Mouse (Mus musculus) granulocyte monocyte progenitor cell, adult 5-6 weeks (primary cell): ENCODE results near the gene Cytl1. TPM values are rescaled to one million over a fixed set of nuclear protein-coding genes. Genes with fewer than 3 reads are reported as not detected.

ENCODE experiments used
- ATAC-seq: replicated peaks from 2 replicates; pipeline ENCODE4 v1.8.0; 2016; ENCODE audit warnings: mild to moderate bottlenecking, moderate TSS enrichment, inconsistent platforms; ENCODE audit not compliant: poor library complexity, severe bottlenecking
- total RNA-seq, 2 experiments: library from RNA; stranded (forward) in 1 of 2; stranded (reverse) in 1 of 2; fragments of 200-712, 200-1000 nt in 1 of 2; fragments of >200 nt in 1 of 2; fragmentation: Nextera tagmentation in 1 of 2; gene quantifications; 2 replicates each; pipeline ENCODE4 v1.2.3; 2014 to 2017

The Cytl1 gene
- not detected in 2 replicates for total RNA-seq (2014; fragmentation: Nextera tagmentation)
- not detected in 2 replicates for total RNA-seq (2017)

DNA sequence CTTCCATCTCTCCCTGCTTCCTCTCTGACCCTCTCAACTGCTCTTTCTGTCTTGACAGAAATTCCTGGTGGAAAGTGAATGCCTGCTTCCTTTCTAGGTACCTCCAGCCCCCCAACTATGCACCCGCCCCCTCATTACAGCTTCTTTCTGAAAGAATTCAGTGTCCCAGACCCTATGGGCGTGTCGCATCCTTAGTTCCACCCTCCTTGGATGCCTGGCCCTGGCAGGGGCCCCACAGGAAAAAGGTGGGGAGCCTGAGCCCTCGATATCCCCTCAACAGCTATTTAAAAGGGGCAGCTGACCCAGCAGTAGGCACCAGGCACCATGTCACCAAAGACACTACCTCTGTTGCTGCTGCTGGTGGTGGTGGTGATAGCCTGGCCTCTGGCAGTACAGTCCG lies at the start of gene Cytl1:
Gene Cytl1, plus strand, starts transcription at position 296 of the 400 bp plus-strand sequence.
- ATAC-seq, result no peak

DNA sequence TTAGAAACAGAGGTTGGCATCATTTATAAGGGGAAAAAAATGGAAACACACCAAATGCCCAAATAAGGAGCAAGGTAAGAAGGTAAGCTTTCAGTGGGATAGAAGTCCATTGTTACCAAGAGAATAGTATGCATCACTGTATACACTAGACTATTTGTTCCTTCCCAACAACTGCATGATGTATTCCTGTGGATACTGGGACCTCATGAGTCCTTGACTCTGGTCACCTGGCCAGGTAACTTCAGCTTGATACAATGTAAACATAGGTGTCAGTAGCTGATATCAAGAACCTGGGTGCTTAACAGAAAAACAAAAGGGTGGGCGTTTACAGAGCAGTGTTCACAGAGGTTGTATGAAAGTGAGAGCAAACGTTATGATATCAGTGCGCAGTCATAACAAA lies 42.6 kb upstream of the Cytl1 start:
- ATAC-seq, result no peak

DNA sequence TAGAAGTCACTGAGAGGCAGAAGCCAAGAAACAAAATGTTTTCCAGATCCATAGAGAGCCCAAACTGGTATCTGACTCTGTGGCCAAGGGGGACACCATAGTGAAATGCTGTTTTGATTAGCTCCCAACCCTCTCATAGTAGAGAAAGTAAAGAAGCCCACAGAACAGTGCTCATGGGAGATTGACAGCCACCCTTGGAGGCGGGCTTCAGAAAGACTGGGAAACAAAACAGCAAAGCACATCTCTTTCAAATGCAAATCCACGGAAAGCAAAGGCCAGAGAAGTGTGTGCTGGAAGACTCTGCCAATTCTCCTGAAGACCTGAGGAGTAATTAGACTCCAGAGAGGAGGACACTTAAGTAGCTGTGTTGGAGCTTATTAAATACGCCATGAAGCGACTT lies 39.5 kb upstream of the Cytl1 start:
- no peak for ATAC-seq

DNA sequence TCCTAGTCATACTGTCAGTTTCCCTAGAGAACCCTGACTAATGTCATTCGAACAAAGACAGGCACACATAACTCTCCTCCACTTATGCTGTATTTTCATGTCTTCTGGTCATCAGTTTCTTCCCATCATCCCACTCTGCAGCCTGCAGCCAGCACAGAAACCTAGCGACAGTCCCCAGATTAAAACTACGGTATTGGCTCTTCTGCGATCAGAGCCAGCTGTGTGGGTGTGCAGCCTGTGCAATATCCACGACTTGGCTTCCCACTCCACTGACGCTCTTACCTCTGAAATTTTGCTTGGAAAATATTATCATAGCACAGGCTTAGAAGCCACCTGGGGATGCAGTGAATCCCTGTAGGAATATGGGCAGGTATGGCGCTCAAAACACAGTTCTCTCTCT lies 38.0 kb upstream of the Cytl1 start:
- no peak for ATAC-seq

DNA sequence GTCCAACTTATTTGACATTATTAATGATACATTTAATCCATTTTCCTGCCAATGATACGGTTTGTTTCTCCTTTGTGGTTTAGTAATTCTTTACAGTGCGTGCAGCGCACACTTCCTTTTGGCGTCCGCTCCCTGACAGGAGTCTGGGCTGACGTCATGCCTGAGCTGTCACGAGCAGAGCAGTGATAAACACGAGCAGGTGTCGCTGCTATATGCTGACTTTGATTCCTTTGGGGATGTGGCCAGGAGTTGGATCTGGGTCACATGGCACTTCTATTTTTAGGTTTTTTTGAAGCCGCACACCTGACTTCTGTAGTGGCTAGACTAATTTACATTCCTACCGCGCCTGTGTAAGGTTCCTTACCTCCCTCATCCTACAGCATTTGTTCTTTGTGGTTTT lies 35.6 kb upstream of the Cytl1 start:
- no peak for ATAC-seq

DNA sequence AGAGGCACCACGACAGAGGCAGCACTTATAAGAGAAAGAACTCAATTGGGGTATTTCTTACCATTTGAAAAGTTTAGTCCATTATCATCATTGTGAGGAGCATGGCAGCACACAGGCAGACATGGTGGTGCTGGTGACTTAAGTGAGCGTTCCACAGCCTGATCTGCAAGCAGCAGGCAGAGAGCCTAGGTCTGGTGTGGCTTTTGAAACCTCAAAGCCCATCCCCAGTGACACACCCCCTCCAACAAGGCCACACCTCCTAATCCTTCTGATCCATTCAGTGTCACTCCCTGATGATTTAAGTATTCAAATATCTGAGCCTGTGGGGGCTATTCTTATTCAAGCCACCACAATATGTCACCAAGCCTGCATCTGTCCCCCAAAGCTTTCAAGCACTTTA lies 30.4 kb upstream of the Cytl1 start:
- no peak for ATAC-seq

DNA sequence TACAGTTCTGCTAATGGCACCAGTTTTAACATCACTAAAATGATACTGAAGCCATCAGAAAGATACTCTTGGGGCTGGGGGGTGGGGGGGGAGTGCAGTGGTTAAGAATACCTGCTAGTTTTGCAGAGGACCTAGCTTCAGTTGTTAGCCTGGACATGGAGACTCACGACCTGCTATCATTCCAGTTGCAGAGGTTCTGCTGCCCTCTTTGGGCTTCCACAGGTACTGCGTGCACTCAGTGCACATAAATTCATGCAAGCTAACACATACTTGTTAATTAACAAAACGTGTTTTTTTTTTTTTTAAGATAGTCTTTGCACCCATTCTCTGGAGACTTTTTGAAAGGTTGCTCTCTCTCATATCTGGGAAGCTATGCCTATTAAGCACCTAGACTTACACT lies 27.2 kb upstream of the Cytl1 start:
- no peak for ATAC-seq

DNA sequence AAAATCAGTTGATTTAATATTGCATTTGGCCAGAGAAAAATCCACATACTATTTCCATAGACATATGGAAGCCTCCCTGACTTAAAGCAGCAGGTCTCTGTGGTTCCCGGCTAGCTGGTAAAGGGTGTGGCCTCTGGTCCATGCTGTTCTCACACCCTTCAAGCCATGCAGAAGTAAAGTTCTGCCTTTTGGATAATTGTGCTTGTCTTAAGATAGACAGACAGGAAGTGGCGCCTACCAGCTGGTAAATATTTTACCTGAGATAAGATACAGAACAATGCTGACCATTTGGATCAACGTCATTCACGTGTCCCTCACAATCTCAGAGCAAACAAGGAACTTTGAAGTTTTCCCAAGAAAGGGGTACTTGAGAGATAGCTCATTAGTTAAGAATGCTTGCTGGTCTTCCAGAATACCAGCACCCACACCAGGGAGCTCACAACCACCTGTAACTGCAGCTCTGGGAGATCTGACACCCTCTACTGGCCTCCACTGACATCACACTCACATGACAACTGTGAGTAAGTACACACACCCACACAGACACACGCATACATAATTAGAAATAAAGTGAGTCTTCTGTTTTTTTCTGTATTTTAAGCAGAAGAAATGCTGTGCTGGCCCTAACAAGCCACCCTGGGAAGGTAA lies 25.9 kb upstream of the Cytl1 start:
- ATAC-seq, result no peak

DNA sequence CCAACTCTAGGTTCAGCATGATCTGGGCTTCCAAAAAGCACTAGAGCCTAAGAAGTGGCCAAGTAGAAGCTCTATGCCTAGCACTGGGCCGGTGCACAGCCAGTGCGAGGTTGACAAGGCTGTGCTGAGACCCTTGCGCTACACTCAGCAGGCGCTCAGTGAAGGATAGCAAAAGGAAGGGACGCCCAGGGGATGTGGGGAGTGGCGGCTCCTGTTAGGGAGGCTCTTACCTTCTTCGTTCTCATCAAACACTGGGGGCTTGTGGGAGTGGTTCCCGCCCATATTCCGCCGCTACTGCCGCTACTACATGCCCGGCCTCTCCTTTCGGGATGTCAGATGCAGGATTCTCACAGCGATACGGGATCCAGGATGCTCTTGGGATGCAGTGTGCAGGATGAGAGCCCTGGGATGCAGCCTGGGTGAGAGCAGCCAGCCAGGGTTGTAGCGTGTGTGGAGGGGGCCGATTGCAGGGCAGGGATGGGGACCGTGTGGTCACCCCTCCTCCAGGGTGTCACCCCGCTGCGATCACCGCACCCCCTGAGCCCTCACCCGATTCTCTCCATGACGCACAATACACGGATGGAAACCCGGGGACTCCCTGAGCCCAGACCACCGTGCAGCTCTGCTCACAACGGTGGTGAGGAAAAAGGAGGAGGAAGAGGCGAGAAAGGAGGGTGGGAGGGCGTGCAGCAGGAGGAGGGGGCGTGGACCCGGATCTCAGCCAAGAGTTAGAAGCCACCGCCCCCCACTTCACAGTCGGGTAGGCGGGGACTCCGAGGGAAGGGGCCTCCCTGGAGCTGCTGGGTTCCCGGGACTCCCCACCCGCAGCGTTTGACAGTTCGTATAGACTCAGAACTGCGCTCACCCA lies 18.6 kb upstream of the Cytl1 start, which contains the start of gene Stk32b:
Gene Stk32b, minus strand, starts transcription at position 667 of the 868 bp plus-strand sequence.
- no peak for ATAC-seq

DNA sequence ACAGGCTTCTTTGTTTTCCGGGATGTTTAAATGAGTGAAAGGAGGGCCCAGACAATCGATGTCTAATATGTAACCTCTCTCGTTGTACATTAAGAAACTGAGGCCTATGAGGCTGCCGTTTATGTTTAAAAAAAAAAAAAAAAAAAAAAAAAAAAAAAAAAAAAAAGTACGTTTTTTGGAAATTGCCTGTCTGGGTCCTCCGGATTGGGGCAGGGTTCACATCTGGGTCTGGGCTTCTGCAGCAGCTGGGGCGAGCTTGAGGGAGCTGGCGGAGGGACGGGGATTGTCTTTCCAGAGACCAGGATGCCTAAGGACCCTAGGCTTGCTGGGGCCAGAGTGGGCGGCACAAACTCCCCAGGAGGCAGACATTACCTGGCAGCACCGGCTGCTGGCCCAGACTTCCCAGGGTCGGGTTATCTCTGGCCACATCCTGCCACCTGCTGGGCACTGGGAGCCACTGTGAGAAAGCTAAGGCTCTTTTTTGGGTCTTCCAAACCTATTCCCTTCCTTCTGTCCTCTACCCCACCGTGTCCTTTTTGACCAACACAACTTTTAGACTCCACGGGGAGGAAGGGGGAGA lies 17.8 kb upstream of the Cytl1 start:
- no peak for ATAC-seq

DNA sequence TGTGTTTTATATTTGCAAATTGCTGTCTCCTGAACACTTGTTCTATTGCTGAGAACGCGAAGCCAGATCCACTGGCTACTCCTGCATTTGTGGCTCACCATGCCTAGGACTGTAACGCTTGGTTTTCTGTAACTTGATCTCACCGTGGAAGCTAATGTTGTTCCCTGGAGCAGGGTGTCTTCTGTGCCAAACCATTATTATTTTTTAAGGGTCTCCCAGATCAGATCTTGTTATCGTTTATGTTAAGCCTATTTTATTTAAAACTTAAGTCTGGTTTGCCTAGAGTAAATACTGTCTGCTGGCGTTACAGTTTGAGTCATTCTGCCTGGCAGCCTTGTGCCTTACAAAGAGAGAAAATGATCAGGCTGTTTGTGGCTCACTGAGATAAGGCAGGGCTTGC lies 14.6 kb upstream of the Cytl1 start:
- ATAC-seq, result no peak

DNA sequence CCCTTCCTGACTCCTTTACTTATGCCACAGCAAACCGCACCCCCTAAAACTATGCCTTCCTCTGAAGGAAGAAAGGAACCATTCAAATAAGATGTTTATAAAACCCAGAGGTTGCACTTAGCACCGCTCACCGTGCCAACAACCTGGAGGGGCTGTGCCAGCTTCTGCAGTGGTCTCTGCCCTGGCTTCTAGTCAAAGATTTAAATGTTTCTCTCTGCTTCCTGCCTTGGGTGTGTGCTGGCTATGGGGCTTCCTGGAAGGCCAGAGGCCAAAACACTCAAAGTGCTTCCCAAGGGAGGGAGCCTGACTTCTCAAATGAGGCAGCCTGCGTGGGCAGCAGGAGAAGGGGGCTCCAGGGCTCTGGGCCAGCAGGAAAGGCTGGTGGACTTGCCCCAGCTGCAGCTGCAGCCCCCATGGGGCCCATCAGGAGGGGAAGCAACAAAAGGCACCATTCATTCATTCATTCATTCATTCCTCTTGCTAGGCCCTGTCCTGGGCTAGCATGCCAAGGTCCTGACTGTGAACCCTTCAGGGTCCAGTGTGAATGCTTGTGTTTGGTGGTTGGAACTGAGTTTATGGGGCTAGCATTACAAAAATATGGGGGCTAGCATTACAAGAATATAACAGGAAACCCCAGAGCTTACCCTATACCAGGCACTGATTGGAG lies 10.0 kb upstream of the Cytl1 start:
- no peak for ATAC-seq

DNA sequence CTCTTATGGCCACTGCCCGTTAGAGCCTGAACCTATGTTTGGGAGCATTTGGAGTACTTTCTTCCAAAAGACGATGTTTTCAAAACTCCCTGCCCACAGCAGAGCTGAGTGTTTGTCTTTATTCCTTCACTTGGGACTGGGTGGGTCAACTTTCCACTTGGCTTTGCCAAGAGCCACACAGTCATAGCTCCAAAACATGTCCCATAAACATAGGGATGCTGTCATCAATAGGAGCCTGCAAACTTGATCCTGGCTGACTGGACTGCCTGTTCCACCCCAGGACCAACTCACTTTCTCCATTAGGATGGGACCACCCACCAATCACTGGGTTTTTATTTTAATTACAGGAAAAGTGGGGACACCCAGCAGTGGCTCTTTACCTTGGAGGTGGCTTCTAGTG lies 4.5 kb upstream of the Cytl1 start:
- ATAC-seq, result no peak

DNA sequence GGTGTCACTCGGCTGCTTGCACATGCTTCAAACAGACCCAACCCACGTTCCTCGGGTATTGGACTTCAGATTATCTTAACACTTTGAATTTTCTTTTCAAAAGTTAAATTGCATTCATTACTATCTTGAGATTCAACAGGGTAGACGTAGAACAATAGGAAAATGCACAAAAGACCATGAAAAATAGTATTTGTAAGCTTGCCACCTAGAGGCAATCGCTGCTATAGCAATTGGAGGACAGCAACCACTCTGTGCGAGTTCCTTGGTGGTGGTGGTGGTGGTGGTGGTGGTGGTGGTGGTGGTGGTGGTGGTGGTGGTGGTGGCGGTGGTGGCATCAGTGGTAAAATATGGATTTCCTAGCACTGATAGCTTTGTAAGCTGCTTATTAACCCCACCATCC lies 894 bp downstream of the Cytl1 start:
- no peak for ATAC-seq

DNA sequence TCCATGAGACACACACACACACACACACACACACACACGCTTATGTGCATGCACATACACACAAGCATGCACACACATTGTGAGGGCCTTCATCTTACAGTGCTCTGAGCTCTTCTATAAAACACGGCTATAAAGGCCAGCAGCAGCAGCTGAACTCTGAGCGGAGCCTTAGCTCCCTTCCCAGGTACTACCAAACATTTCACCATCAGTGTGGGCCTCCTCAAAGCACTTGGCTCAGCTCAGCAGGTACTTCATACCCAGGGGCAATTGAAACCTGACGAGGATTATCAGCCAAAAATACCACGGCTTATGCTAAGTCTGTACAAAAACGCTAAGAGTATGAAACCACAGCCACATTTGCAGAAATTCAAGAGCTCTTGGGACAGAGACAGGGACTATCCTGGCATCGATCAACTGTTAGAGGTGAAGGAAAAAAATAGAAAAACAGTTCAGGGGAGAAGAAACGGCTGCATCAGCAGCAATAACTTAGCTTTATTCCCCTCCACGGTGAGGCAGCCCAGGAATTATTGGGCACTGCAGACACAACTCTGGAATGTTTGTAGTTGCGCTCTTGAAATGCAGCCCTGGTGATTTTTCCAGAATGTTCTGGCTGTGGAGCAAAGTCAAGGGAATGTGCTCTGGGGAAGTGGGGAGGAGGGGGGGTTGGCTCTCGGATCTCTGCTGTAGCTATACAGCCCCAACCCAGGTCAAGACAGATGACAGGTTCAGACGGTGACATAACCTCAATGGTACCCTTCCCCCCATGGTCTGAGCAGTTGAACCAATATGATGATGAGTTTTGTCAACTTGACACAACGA lies 8.8 kb downstream of the Cytl1 start:
- no peak for ATAC-seq

DNA sequence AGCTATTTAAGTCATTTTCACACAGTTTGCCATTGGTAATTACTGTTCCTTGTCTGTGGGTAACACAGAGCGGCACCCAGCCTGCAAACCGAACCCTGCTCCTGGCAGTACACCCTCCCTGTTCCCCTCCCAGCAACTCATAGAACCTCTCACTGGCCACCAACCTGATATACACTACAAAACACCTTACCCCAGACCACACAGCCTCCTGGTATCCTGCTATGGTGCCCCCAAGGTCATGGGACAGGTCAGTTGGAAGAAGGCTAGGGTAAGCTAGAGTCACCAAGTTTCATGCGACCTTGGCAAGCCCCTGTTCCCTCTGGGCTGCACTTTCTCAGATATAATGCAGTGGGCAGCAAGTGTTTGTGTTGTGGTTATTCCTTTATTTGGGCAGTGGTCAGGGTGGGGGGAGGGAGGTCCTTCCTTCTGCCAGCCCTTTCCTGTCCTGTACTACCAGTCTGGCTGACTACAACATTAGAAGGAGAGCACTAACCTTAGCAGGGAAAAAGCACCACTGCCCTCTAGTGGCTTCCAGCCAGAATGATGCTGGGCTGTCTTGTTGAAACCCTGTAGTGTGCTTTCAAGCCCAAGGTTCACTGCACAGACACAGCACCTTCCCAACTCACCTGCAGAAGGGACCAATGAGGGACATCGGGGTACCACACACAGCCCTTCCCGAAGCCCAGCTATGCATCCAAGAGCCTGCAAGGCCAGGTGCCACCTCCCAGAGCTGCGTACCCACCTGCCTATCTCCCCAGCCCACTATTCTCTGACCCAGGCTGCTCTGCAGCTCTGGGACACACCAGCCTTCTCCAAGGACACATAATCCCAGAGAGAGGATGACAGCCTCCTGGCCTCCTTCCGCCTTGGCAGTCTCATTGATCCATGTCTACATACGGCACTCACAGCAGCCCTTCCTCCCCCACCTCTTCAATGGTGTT lies 17.0 kb downstream of the Cytl1 start:
- ATAC-seq, result no peak

DNA sequence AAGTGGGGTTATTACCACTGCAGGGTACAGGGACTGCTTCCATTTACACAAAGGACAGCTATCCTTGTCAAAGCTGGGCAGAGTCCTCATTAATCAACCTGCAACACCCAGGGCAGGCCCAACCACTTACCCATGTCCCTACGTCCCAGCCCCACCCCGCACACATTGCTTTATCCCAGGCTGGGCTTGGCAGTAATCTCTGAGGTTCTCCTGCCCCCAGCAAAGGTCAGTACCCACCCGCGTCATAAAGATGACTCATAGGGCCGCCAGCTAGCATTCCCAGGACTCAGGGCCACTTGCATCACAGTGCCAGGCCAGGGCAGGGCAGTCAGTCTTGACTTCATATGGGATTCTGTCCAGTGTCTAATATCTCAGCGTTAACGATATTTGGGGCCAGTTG lies 18.0 kb downstream of the Cytl1 start:
- ATAC-seq, result no peak

DNA sequence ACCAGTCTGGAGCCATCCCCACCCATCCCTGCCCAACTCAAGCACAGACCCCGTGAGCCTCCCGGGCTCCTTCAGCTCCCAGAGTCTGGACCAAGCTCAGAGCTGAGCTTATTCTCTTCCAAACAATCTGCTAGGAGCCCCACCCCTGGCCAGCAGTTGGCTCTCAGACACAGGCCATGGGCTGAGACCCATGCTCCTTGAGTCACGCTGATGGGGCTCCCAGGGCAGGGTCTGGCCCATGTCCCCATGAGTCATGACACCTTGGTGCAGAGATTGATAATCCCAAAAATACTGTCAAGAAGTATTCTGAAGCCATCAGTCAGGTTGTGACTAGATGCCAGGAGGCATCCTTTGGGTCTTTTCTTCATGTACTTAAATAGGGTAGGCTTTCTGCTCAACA lies 26.7 kb downstream of the Cytl1 start:
- no peak for ATAC-seq

DNA sequence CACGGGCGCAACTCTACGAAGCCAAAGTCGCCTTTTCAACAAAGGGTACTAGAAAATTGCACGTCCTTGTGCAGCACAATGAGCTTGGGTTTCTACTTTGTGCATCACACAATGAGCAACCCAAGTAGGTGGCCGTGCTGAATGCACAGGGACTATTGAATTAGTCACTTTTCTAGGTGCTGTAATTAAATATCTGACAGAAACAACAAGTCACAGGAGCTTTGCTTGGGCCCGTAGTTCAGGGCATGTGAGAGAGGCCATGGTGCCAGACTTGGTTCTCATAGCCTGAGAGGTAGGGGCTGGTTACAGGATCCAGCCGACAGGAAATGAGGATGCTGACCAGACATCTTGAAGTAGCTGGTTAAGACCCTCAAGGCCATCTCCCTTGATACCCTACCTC lies 30.5 kb downstream of the Cytl1 start:
- ATAC-seq, result no peak
